Mouse (Mus musculus) NIH3T3 (cell line): ENCODE results near the gene Mtx2.

ENCODE experiments used
- DNase-seq: peaks from one replicate; pipeline ENCODE4 v3.0.0-alpha.2; 2012; ENCODE audit warnings: low read depth

Gene Mtx2

GRCm38 (mm10) chr2:74825730-74826430 is at the start of gene Mtx2:
Mtx2 (plus strand) TSS chr2:74825803.
- DNase-seq = peak; percentile 89

DNA sequence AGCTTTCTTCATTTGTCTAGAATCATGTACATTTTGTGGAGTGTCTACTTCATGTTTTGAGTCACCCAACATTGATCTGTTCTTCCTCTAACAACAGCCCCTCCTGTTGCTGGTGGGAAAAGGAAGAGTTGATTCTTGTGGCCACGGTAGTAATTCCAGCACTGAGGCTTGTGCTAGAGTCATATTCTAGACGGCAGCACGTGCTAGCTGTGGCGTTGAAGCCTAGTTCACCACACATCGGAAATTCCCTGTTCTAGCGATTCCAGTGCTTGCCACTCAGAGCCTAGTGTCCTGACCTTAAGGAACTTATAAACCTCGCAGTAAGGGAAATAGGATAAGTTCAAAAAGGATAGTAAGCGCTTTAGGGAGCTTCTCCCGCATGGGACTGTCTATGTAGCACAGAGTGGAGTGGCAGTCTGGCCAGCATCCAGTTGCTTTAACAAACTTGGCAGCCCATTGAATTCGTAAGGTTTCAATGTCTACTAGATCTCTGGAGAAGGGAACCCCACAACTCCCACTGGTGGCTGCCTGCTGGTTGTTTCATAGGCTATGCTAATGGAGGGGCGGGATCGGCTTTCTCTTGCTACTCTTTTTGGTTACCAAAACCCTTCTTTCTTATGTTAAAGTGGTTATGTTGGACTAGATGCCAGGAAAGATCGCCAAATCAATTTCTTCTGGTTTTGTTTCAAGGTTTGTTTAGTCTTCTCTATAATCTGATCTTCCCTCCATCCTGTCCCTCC is 47.9 kb upstream of the Mtx2 start:
- DNase-seq = peak; percentile 24

DNA sequence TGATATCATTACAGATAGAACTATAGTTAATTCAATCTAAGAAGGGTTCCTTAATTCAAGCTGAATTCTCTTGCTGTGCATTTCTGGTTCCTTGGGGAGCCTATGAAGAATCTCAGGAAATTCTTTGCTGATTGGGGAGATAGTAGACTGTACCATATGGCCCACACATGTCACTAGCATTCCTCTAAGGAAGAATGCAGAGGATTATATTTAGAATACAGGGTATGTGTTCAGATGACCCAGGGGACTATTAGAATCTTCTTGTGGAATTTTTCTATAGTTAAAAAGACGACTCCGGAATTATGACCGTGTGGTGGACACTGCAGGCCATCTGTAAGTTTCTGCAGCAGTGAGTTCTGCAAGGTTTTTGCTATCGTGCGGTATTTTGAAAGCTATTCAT is 44.2 kb upstream of the Mtx2 start:
- DNase-seq = no peak

DNA sequence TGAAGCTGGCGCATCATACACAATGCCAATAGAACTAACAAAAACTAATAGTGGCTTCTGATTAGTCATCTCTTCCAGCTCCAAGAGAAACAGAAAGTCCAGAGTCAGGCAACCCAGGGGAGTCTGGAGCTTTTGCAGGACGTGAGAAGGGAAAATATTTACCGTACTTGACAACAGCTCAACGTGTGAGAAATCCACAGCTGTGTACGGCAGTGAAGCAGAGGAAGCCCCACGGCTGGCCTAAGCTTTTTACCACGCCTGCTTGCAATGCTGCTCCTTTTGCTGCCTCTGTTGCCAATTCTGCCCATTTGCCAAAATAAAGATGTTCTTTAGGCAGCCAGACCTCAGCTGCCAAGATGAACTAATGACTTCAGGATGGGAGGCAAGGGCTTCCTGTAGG is 30.1 kb upstream of the Mtx2 start:
- peak; percentile 74 for DNase-seq

DNA sequence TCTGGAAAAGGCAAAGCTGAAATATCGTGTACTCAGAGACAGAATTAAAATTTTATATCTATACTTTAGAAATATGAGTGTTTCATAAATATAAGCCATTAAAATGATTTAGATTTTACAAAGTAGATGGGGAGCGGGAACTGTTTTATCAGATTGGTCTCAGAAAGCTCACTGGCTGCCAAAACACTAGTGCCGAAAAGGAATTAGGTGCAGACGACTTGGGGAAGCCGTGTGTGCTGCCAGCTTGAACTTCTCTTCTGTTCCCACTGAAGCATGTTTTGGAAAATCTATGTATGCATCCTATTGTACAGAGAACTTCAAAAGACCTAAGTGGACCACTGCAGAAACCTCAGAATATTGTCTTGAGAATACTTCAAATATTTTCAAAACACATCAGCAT is 17.2 kb upstream of the Mtx2 start:
- DNase-seq = no peak

DNA sequence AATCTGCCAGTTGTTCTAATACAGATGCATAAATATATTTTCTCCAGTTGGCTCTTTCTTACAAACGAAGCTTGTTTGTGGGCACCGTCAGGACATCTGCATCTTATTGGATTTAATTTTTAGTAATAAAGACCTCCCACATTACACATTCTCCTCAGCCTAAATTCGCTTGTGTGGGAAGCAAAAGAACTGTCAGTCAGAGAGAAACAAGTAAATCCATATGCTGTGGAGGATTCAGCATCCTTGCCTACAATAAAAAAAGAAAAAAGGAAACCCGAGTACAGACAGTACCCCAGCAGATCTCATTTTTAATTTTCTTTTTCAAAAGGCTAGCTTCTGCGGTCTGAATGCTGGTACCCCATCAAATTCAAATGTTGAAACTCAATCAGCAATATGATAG is 2.9 kb upstream of the Mtx2 start:
- no peak for DNase-seq

DNA sequence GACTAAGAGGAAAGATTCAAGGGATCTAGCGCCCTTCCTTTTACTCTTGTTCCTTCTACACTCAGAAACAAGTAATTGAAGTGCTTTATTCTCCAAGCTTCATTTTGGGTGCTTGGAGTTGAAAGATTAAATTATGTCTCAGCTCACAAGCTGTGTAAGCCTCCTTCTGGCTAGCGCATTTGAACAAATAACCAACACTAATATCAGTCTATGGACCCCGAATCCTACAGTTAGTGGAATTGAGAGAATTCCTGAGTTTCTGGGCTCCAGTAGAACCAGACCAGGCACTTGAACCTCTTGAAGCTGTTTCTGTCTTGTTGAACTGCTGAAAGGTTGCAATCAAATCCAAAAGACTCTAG is 253 bp upstream of the Mtx2 start:
- no peak for DNase-seq

GRCm38 (mm10) chr2:74846992-74847391 is 21.4 kb downstream of the Mtx2 start:
- no peak for DNase-seq

DNA sequence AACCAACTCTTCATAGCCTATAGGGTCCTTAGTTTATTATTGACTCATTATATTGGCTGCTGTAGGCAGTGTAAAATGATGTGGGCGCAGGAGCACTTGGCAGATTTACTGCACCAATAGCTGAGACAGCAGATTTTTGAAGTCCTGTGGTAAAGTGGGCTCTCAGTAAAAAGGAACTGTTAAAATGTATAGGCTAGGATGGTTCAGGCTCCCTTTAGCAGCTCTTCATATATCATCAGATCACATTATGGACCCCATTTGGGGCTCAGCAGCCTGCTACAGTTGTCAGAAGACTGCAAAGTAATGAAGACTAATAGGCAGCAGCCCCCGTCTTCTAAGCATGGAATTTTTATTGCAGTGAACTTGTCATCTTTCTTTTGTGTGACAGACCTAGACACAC is 21.9 kb downstream of the Mtx2 start:
- no peak for DNase-seq

GRCm38 (mm10) chr2:74850036-74850435 is 24.4 kb downstream of the Mtx2 start:
- no peak for DNase-seq

DNA sequence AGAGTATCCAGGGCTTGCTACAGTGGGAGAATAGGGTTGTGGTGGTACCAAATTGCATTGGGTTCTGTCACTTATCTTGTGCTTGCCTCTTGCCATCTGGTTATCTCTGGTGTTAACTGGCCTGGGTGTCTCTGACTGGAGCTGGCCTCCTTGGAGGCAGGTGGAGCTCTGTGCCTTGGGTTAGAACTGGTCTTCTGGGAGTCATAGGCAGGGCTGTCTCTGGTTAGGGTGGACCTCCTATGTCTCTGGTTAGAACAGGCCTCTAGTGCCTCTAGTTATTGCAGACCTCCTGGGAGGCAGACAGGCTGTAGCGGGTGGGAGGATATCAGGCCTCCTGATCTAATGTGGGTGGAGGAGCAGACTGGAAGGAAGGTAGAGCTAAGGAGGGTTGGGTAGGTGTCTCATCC is 36.5 kb downstream of the Mtx2 start:
- no peak for DNase-seq

DNA sequence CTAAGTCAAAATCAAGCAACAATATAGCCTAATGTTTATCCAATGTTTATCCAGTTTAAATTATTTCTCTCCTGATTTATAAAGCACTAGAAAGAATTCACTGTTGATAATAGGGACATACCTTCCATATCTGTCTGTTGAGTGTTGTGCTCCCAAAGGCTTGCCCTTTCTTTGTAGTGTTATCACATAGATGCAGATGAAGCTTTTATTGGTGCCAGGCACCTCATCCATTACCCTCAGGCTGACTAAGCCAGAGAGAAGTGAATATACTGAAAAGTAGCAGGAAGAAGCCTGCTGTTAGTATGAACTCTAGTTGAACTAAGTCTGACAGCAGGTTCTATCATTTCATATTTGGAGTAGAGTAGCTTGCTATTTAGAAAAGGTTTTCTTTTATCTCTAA is 39.8 kb downstream of the Mtx2 start:
- DNase-seq = no peak

GRCm38 (mm10) chr2:74874043-74874442 is 48.4 kb downstream of the Mtx2 start:
- no peak for DNase-seq

GRCm38 (mm10) chr2:74884357-74884756 is 58.8 kb downstream of the Mtx2 start:
- no peak for DNase-seq

DNA sequence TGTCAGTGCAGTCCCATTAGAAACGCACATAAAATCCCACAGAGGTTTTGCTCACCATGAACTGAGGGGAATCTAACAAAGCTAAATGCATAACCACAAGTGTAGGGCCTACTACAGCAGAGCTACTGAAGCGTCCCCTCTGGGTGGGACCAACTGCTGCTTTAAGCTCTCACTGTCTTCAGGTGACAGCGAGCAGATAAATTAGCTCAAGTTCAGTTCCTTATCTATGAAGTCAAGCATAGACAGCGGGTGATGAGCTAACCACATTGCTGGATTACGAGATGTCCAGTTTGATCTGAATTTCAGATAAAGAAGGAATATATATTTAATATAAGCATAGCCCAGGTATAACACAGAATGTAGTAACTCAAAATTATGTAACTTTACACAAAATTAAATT is 66.3 kb downstream of the Mtx2 start:
- DNase-seq = no peak

DNA sequence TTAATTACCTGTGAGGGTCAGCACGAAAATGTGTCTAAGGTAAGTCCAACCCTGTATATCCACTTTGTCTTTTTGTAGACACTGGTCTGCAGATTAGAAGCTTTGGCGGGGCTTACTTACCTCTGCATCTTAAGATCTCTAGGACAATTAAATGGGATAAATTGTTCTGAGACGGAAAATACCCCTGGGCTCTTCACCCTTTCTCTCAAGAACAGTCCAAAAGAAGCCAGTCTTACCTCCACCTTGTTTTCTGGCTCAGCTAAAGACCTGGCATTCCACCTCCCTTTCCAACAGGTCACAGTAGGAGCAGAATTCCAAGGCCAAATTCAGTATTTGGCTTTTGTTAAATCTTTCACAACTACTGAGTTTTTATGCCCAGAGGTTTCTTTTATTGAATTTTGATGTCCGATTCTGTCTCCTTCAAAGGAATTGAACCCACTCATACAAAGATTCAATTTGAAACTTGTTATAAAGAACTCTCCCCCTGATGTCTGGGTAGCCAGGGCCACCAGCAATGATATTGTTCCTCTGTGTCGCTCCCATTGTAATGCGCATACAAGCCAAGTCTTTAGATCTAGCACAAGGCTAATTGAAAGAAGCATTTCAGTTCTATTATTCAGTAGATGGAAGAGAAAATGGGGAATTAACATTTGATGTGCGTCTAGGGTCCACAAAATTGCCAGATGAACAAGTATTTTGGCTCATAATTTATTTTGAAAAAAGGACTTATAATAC is 67.4 kb downstream of the Mtx2 start:
- DNase-seq = no peak

DNA sequence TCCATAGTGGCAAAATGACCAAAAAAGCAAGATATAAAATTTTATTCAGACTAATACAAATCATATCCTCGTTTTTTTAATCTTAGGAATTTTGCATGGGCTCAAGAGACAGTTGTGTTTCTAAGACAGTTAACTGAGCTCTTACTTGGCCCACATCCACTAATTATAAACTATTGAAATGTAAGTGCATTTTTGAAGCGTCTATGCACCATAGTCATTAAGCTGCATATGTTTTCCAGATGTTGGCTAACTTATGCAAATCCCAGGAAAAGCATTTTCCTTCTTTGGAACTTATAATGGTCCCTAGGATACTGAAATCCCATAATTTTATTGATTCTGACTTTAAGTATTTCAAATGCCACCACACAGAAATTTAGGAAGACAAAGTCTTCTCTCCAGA is 68.5 kb downstream of the Mtx2 start:
- peak; percentile 61 for DNase-seq

- DNase-seq = peak; percentile 43
Measured at GRCm38 (mm10) chr2:74899973-74900372, 74.4 kb downstream of the Mtx2 start.

DNA sequence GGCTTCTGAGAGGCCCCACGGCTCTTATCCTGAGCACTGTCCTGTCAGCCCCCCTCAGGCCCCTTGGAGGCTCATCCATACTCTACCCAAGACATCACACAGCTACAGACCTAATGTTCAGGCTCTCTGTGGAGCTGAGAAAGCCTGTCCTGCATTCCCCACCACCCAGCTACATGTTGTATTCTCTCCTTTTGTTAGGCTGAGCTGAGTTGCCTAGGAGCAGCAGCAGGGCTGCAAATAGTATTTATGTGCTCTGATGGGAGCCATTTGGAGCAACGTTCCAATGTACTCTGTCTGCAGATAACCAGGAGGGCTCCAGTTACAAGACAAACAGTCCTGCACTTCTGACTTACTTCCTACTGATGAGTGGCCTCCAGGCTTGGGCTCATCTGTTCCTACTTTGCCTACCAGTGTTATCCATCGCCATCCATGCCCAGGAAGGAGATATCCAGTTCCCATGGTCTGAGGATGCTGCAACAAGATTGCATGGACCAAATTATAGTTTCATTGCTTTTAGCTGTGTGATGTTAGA is 76.2 kb downstream of the Mtx2 start:
- DNase-seq = no peak

- peak; percentile 45 for DNase-seq
Measured at GRCm38 (mm10) chr2:74907368-74908291, 82.0 kb downstream of the Mtx2 start.

GRCm38 (mm10) chr2:74912031-74912430 is 86.4 kb downstream of the Mtx2 start:
- DNase-seq = no peak
